Mouse (Mus musculus) yolk sac, embryonic 10.5 days (tissue): ENCODE results near the gene Htr6.

Source experiments
- DNase-seq: peaks from one replicate; pipeline ENCODE4 v3.0.0-alpha.2; 2017; ENCODE audit warnings: low spot score

Gene Htr6

GRCm38 (mm10) chr4:139086984-139087383 lies 11.6 kb upstream of the Htr6 start:
- no peak for DNase-seq

GRCm38 (mm10) chr4:139086037-139086436 lies 10.7 kb upstream of the Htr6 start:
- peak; percentile 60 for DNase-seq

GRCm38 (mm10) chr4:139085337-139085736 lies 10.0 kb upstream of the Htr6 start:
- DNase-seq = no peak

- DNase-seq = no peak
Measured at GRCm38 (mm10) chr4:139082790-139083564, 7.6 kb upstream of the Htr6 start.

GRCm38 (mm10) chr4:139081270-139081931 lies 6.0 kb upstream of the Htr6 start:
- DNase-seq = no peak

- no peak for DNase-seq
Measured at GRCm38 (mm10) chr4:139080259-139080658, 4.9 kb upstream of the Htr6 start.

- DNase-seq = no peak
Measured at GRCm38 (mm10) chr4:139079439-139079838, 4.1 kb upstream of the Htr6 start.

- no peak for DNase-seq
Measured at GRCm38 (mm10) chr4:139078726-139079125, 3.4 kb upstream of the Htr6 start.

- no peak for DNase-seq
Measured at GRCm38 (mm10) chr4:139078313-139078712, 2.9 kb upstream of the Htr6 start.

GRCm38 (mm10) chr4:139075915-139076314 lies 545 bp upstream of the Htr6 start:
- DNase-seq = no peak

- DNase-seq = no peak
Measured at GRCm38 (mm10) chr4:139074060-139074459, 1.3 kb downstream of the Htr6 start.

GRCm38 (mm10) chr4:139068287-139068686 lies 7.1 kb downstream of the Htr6 start:
- no peak for DNase-seq

GRCm38 (mm10) chr4:139064831-139065230 lies 10.5 kb downstream of the Htr6 start:
- no peak for DNase-seq

- peak; percentile 59 for DNase-seq
Measured at GRCm38 (mm10) chr4:139059569-139059968, 15.8 kb downstream of the Htr6 start.

GRCm38 (mm10) chr4:139058029-139058428 lies 17.3 kb downstream of the Htr6 start:
- DNase-seq = no peak

GRCm38 (mm10) chr4:139057291-139057690 lies 18.1 kb downstream of the Htr6 start:
- DNase-seq = no peak

GRCm38 (mm10) chr4:139055744-139056143 lies 19.6 kb downstream of the Htr6 start:
- no peak for DNase-seq

- no peak for DNase-seq
Measured at GRCm38 (mm10) chr4:139055336-139055735, 20.0 kb downstream of the Htr6 start.

GRCm38 (mm10) chr4:139054300-139054923 lies 21.0 kb downstream of the Htr6 start:
- no peak for DNase-seq

GRCm38 (mm10) chr4:139053391-139053790 lies 22.0 kb downstream of the Htr6 start:
- DNase-seq = no peak

GRCm38 (mm10) chr4:139052796-139053195 lies 22.6 kb downstream of the Htr6 start:
- DNase-seq = no peak

- DNase-seq = no peak
Measured at GRCm38 (mm10) chr4:139048518-139048917, 26.9 kb downstream of the Htr6 start.

GRCm38 (mm10) chr4:139046354-139046753 lies 29.0 kb downstream of the Htr6 start:
- no peak for DNase-seq
